Mouse (Mus musculus) megakaryocyte, embryonic 14.5 days (primary cell): Measurements from ENCODE around the gene Zfp990. TPM values are rescaled to one million over a fixed set of nuclear protein-coding genes. Genes with fewer than 3 reads are reported as not detected.
"Not testable (repeated sequence)": the region's sequence is repeated elsewhere in the genome, so short reads cannot be mapped to it uniquely, and the experiment has no call there.

ENCODE experiments used
- H3K27me3 ChIP-seq: replicated peaks from 2 replicates; pipeline ENCODE3; 2012; ENCODE audit warnings: inconsistent platforms
- H3K36me3 ChIP-seq: replicated peaks from 2 replicates; pipeline ENCODE3; 2012; ENCODE audit warnings: low read length, inconsistent platforms, mixed read lengths
- H3K4me1 ChIP-seq: 2 replicates; pipeline ENCODE4 v1.6.1; 2012; ENCODE audit warnings: inconsistent platforms
- H3K4me3 ChIP-seq: replicated peaks from 2 replicates; pipeline ENCODE3; 2012; ENCODE audit warnings: moderate library complexity, mild to moderate bottlenecking, inconsistent platforms
- H3K9me3 ChIP-seq: 2 replicates; pipeline ENCODE4 v1.6.1; 2012; ENCODE audit warnings: inconsistent platforms
- FLI1 ChIP-seq: IDR thresholded peaks from 2 replicates; pipeline ENCODE4 v1.6.1; 2012; ENCODE audit warnings: low read length, inconsistent platforms, mixed read lengths
- GATA1 ChIP-seq: IDR thresholded peaks from 3 replicates; pipeline ENCODE4 v1.6.1; 2012; ENCODE audit warnings: mixed read lengths, low read length, inconsistent platforms, borderline replicate concordance
- polyA plus RNA-seq: library from polyadenylated mRNA; stranded (reverse); fragments of >175 nt; gene quantifications from 2 replicates; pipeline ENCODE4 v1.2.3, GENCODE M21; 2012; ENCODE audit warnings: low replicate concordance; ENCODE audit not compliant: insufficient read depth

Zfp990 gene
- polyA plus RNA-seq = 0.08 TPM in 1 of 2 replicates, not detected in the other

GRCm38 (mm10) chr4:145510459-145510858 is at the start of gene Zfp990:
Zfp990 (plus strand) TSS chr4:145510759.
- H3K36me3 ChIP-seq, H3K4me3 ChIP-seq, H3K27me3 ChIP-seq, H3K4me1 ChIP-seq, H3K9me3 ChIP-seq: not testable (repeated sequence)

- peak overlapping the region; percentile 85 for H3K4me3 ChIP-seq
- not testable (repeated sequence) for H3K9me3 ChIP-seq
Measured at GRCm38 (mm10) chr4:145463553-145464253, 46.9 kb upstream of the Zfp990 start.

GRCm38 (mm10) chr4:145478128-145478527 is 32.4 kb upstream of the Zfp990 start:
- no peak for TF ChIP-seq FLI1
- TF ChIP-seq GATA1 = no peak
- no peaks in the 10 kb centered on the region for H3K4me1 ChIP-seq
- peaks cover 22% of the 10 kb centered on the region for H3K9me3 ChIP-seq
- no peaks in the 10 kb centered on the region for H3K36me3 ChIP-seq
- H3K27me3 ChIP-seq = no peaks in the 10 kb centered on the region
- no peak overlapping the region for H3K4me3 ChIP-seq

More at GRCm38 (mm10) chr4:145463553-145464253, 46.9 kb upstream of the Zfp990 start:
- not testable (repeated sequence) for H3K36me3 ChIP-seq, H3K4me1 ChIP-seq, H3K27me3 ChIP-seq

DNA sequence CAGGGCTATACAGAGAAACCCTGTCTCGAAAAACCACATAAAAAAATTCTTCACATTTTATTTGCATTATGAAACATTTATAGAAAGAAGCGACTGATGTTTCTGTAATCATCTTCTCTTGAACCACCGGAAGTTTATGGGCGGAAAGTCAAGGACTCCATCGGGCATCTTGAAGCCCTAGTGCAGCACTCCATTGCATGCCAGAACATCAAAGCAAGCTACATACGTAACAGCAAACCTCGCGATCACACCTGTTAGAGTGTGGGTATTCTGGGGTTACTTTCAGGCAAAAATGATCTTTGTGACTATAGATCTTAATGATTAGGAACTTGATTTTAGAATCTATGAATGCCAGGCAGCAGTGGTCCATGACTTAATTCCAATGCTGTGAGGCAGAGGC is 29.9 kb upstream of the Zfp990 start:
- H3K4me1 ChIP-seq, H3K36me3 ChIP-seq, H3K27me3 ChIP-seq, H3K4me3 ChIP-seq: not testable (repeated sequence)
- H3K9me3 ChIP-seq = peaks cover 22% of the 10 kb centered on the region

GRCm38 (mm10) chr4:145489396-145489795 is 21.2 kb upstream of the Zfp990 start:
- TF ChIP-seq FLI1 = no peak
- TF ChIP-seq GATA1 = no peak
- Histone ChIP-seq H3K27me3 (no peaks in the 10 kb centered on the region), H3K4me3 (no peak overlapping the region), H3K4me1 (no peaks in the 10 kb centered on the region), H3K9me3 (no peaks in the 10 kb centered on the region; the same call in 1 of the 2 replicates), H3K36me3 (no peaks in the 10 kb centered on the region)

GRCm38 (mm10) chr4:145492132-145492531 is 18.4 kb upstream of the Zfp990 start:
- Histone ChIP-seq H3K4me3 (no peak overlapping the region), H3K27me3 (no peaks in the 10 kb centered on the region), H3K4me1 (no peaks in the 10 kb centered on the region), H3K9me3 (no peaks in the 10 kb centered on the region), H3K36me3 (no peaks in the 10 kb centered on the region)
- TF ChIP-seq FLI1 = no peak
- no peak for TF ChIP-seq GATA1

GRCm38 (mm10) chr4:145493316-145493715 is 17.2 kb upstream of the Zfp990 start:
- not testable (repeated sequence) for H3K27me3 ChIP-seq, H3K36me3 ChIP-seq, H3K4me1 ChIP-seq, H3K9me3 ChIP-seq, H3K4me3 ChIP-seq

DNA sequence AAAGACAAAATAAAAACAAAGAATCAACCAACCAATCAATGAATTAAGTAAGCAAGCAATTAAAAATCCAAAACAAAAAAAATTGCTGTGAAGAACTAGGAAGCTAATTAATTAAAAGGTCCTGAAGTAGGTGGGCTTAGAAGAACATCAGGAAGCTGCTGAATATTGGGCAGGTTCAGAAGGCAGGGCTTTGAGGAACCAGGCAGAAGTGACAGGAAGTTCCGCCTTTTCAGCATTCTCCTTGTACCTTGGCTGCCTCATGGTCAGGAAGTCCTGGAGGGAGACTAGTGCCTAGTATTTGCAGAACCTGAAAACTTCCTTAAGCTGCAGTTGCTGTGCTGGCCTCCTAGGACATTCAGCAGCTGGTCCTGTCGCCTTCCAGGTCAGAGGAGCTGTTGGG is 4.1 kb downstream of the Zfp990 start:
- not testable (repeated sequence) for H3K4me1 ChIP-seq, H3K27me3 ChIP-seq, H3K36me3 ChIP-seq, H3K4me3 ChIP-seq, H3K9me3 ChIP-seq

GRCm38 (mm10) chr4:145515776-145516565 is 5.4 kb downstream of the Zfp990 start:
- not testable (repeated sequence) for H3K36me3 ChIP-seq, H3K27me3 ChIP-seq, H3K4me3 ChIP-seq, H3K4me1 ChIP-seq, H3K9me3 ChIP-seq

DNA sequence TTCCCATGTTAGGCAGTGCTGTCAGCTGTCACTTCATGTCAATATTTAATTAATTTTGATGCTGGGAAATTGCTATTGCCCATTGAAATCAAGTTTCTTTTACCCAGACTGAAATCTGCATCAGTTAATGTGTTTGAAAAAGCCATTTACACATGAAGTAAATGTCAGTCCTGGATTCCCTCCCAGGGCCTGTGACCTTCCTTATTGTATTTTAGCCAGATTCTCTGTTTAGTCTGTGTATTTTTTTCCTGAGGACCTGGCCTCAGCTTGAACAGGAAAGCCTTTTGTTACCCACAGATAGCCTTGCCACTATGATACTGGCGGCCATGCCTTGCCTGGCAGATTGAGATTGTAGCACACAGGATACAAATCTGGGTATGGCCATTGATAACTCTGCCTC is 6.8 kb downstream of the Zfp990 start:
- not testable (repeated sequence) for H3K9me3 ChIP-seq, H3K4me3 ChIP-seq, H3K36me3 ChIP-seq, H3K4me1 ChIP-seq, H3K27me3 ChIP-seq

DNA sequence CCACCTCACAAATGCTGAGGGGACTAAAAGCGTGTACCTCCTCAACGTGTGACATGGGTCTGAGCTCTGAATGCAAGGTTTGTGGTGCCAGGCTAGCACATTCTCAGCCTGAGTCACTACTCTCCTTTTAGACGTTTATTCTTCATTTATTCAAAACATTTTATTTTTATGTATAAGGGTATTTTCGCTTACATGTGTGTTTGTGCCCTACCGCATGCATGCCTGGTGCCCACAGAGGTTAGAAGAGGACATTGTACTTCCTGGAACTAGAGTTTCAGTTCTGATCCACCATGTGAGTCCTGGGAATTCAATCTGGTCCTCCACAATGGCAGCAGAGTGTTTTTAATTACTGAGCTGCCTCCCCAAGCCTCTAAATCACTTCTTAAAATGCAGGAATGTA is 33.3 kb downstream of the Zfp990 start:
- H3K9me3 ChIP-seq = peaks cover 40% of the 10 kb centered on the region
- not testable (repeated sequence) for H3K4me3 ChIP-seq

DNA sequence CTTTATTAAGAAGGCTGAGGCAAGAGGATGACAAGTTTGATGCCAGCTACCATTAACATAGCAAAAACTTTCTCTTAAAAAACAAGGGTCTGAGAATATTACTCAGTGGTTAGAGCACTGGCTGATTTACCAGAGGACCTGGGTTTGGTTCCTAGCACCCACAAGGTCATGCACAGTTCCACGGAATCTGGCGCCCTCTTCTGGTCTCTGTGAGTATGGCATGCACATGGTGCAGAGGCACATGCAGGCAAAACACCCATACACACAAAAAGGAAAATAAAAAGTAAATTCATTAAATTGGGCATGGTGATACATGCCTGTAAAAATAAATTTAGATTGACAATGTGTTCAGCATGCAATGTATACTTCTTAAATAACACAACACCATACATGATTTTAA is 34.5 kb downstream of the Zfp990 start:
- not testable (repeated sequence) for H3K4me3 ChIP-seq, H3K36me3 ChIP-seq, H3K4me1 ChIP-seq, H3K27me3 ChIP-seq
- H3K9me3 ChIP-seq = peaks cover 50% of the 10 kb centered on the region

More for the DNA sequence above, 33.3 kb downstream of the Zfp990 start:
- not testable (repeated sequence) for H3K27me3 ChIP-seq, H3K4me1 ChIP-seq, H3K36me3 ChIP-seq
